Mouse (Mus musculus) WW6 (cell line): Measurements from ENCODE around the gene Cacna1f.

Source experiments
- DNase-seq: peaks from one replicate; pipeline ENCODE4 v3.0.0-alpha.2; 2013; ENCODE audit warnings: low read depth, low spot score

Gene Cacna1f

GRCm38 (mm10) chrX:7632560-7632959 is 25.7 kb downstream of the Cacna1f start:
- no peak for DNase-seq

GRCm38 (mm10) chrX:7635101-7635500 is 28.2 kb downstream of the Cacna1f start:
- DNase-seq: no peak

- peak; percentile 56 for DNase-seq
Measured at GRCm38 (mm10) chrX:7638401-7639091, 31.7 kb downstream of the Cacna1f start, which contains the start of gene Syp. Gene Syp (plus strand): TSS chrX:7638471.

GRCm38 (mm10) chrX:7639536-7640325 is 32.8 kb downstream of the Cacna1f start:
- no peak for DNase-seq

- DNase-seq: no peak
Measured at GRCm38 (mm10) chrX:7640785-7641184, 33.9 kb downstream of the Cacna1f start.

- no peak for DNase-seq
Measured at GRCm38 (mm10) chrX:7645349-7645748, 38.5 kb downstream of the Cacna1f start.

- DNase-seq: peak; percentile 74
Measured at GRCm38 (mm10) chrX:7648671-7649304, 41.9 kb downstream of the Cacna1f start.

- no peak for DNase-seq
Measured at GRCm38 (mm10) chrX:7657221-7657639, 50.3 kb downstream of the Cacna1f start, which contains the start of gene Prickle3. Gene Prickle3 (plus strand): TSS chrX:7657260.

GRCm38 (mm10) chrX:7658031-7658784 is 51.3 kb downstream of the Cacna1f start:
- no peak for DNase-seq

GRCm38 (mm10) chrX:7658785-7659589 is 52.1 kb downstream of the Cacna1f start:
- no peak for DNase-seq

GRCm38 (mm10) chrX:7661086-7661485 is 54.2 kb downstream of the Cacna1f start:
- no peak for DNase-seq

GRCm38 (mm10) chrX:7662936-7663335 is 56.1 kb downstream of the Cacna1f start:
- DNase-seq: no peak

GRCm38 (mm10) chrX:7664791-7665190 is 57.9 kb downstream of the Cacna1f start:
- DNase-seq: no peak

GRCm38 (mm10) chrX:7665739-7666502 is 59.0 kb downstream of the Cacna1f start:
- no peak for DNase-seq

- no peak for DNase-seq
Measured at GRCm38 (mm10) chrX:7670390-7670881, 63.6 kb downstream of the Cacna1f start.

- DNase-seq: no peak
Measured at GRCm38 (mm10) chrX:7670921-7671623, 64.2 kb downstream of the Cacna1f start, which contains the start of gene Plp2. Gene Plp2 (minus strand): TSS chrX:7671390.

- no peak for DNase-seq
Measured at GRCm38 (mm10) chrX:7672739-7673138, 65.9 kb downstream of the Cacna1f start.

- no peak for DNase-seq
Measured at GRCm38 (mm10) chrX:7673578-7674281, 66.8 kb downstream of the Cacna1f start.
